Mouse (Mus musculus) bone marrow, adult 2 months (tissue): ENCODE data around the gene Col23a1. TPM values are rescaled to one million over a fixed set of nuclear protein-coding genes. Genes with fewer than 3 reads are reported as not detected.

Experiments used
- H3K27ac ChIP-seq: fragments of 200-500 bp; 2 replicates; pipeline ENCODE4 v1.5.1; 2012; ENCODE audit warnings: low read depth, mild to moderate bottlenecking, control low read depth, inconsistent platforms, low read length; ENCODE audit not compliant: control insufficient read depth, poor library complexity, insufficient read depth
- H3K4me1 ChIP-seq: fragments of 200-500 bp; 2 replicates; pipeline ENCODE4 v1.6.1; 2011; ENCODE audit warnings: low read length; ENCODE audit not compliant: control insufficient read depth, insufficient read depth
- H3K4me3 ChIP-seq: fragments of 200-500 bp; replicated peaks from 2 replicates; pipeline ENCODE3; 2011; ENCODE audit warnings: mild to moderate bottlenecking, low read depth, low read length, control low read depth; ENCODE audit not compliant: control insufficient read depth
- CTCF ChIP-seq: fragments of 200-500 bp; IDR thresholded peaks from 2 replicates; pipeline ENCODE4 v1.5.1; 2011; ENCODE audit warnings: low read length, control low read depth; ENCODE audit not compliant: control insufficient read depth, insufficient read depth
- POLR2A ChIP-seq: fragments of 200-500 bp; IDR thresholded peaks from 2 replicates; pipeline ENCODE4 v1.6.1; 2011; ENCODE audit warnings: low read depth, mild to moderate bottlenecking, control low read depth, low read length, borderline replicate concordance; ENCODE audit not compliant: control insufficient read depth
- WGBS: fragments of 180-500 bp; shearing (Covaris S2); methylation state at CpG from one replicate; pipeline ENCODE4 v1.1.7; 2018; 5-methylcytosine and 5-hydroxymethylcytosine counted together
- polyA plus RNA-seq: library from polyadenylated mRNA; stranded (reverse); fragments of >200 nt; gene quantifications from 2 replicates; pipeline ENCODE4 v1.2.4, GENCODE M21; 2011; ENCODE audit warnings: low replicate concordance; ENCODE audit not compliant: missing spikeins, insufficient read depth, insufficient read length

Col23a1 gene
- polyA plus RNA-seq, 1 experiment: not detected

- TF ChIP-seq POLR2A (no peak), CTCF (no peak)
- no peaks in the 10 kb centered on the region for H3K4me1 ChIP-seq
- no peak overlapping the region for H3K4me3 ChIP-seq
- 76% methylated on average over 1 of the region's 1 CpGs for WGBS
- no peak overlapping the region for H3K27ac ChIP-seq
These were observed 15.3 kb upstream of the Col23a1 start for GRCm38 (mm10) chr11:51274418-51274817.

- Histone ChIP-seq H3K4me1 (no peaks in the 10 kb centered on the region), H3K4me3 (no peak overlapping the region), H3K27ac (no peak overlapping the region)
- 4% methylated on average over 74 of the region's 74 CpGs for WGBS
- TF ChIP-seq POLR2A: no peak
These were observed 591 bp downstream of the Col23a1 start for GRCm38 (mm10) chr11:51290066-51290955.

GRCm38 (mm10) chr11:51293956-51294530 lies 4.3 kb downstream of the Col23a1 start:
- Histone ChIP-seq H3K4me3 (no peak overlapping the region), H3K27ac (no peak overlapping the region), H3K4me1 (no peaks in the 10 kb centered on the region)
- TF ChIP-seq POLR2A (no peak), CTCF (no peak)
- 52% methylated on average over 2 of the region's 2 CpGs for WGBS

- 65% methylated on average over 3 of the region's 3 CpGs for WGBS
These were observed 6.0 kb downstream of the Col23a1 start for GRCm38 (mm10) chr11:51295742-51296141.

GRCm38 (mm10) chr11:51298691-51299090 lies 9.0 kb downstream of the Col23a1 start:
- H3K4me3 ChIP-seq: no peak overlapping the region
- no peak overlapping the region for H3K27ac ChIP-seq
- WGBS: 81% methylated on average over 4 of the region's 4 CpGs
- no peaks in the 10 kb centered on the region for H3K4me1 ChIP-seq
- no peak for TF ChIP-seq POLR2A
- no peak for TF ChIP-seq CTCF

More at GRCm38 (mm10) chr11:51295742-51296141, 6.0 kb downstream of the Col23a1 start:
- Histone ChIP-seq H3K4me1 (no peaks in the 10 kb centered on the region), H3K27ac (no peak overlapping the region), H3K4me3 (no peak overlapping the region)
- TF ChIP-seq POLR2A (no peak), CTCF (no peak)

- no peak overlapping the region for H3K4me3 ChIP-seq
- WGBS: 84% methylated on average over 5 of the region's 5 CpGs
- TF ChIP-seq POLR2A: no peak
- no peak for TF ChIP-seq CTCF
- H3K27ac ChIP-seq: no peak overlapping the region
- no peaks in the 10 kb centered on the region for H3K4me1 ChIP-seq
These were observed 12.7 kb downstream of the Col23a1 start for GRCm38 (mm10) chr11:51302396-51302795.

GRCm38 (mm10) chr11:51303981-51304553 lies 14.3 kb downstream of the Col23a1 start:
- no peaks in the 10 kb centered on the region for H3K4me1 ChIP-seq
- H3K27ac ChIP-seq: no peak overlapping the region
- H3K4me3 ChIP-seq: no peak overlapping the region
- WGBS: 83% methylated on average over 12 of the region's 12 CpGs
- TF ChIP-seq POLR2A: no peak
- no peak for TF ChIP-seq CTCF

GRCm38 (mm10) chr11:51308306-51308705 lies 18.6 kb downstream of the Col23a1 start:
- no peak overlapping the region for H3K4me3 ChIP-seq
- TF ChIP-seq POLR2A (no peak), CTCF (no peak)
- WGBS: 59% methylated on average over 5 of the region's 5 CpGs
- H3K4me1 ChIP-seq: no peaks in the 10 kb centered on the region
- no peak overlapping the region for H3K27ac ChIP-seq

GRCm38 (mm10) chr11:51311846-51312245 lies 22.1 kb downstream of the Col23a1 start:
- no peak for TF ChIP-seq CTCF
- TF ChIP-seq POLR2A: no peak
- H3K4me3 ChIP-seq: no peak overlapping the region
- WGBS: 80% methylated on average over 8 of the region's 8 CpGs
- no peak overlapping the region for H3K27ac ChIP-seq
- no peaks in the 10 kb centered on the region for H3K4me1 ChIP-seq
